Mouse (Mus musculus) limb, embryonic 14.5 days (tissue): Measurements from ENCODE around the gene Olfr1535. TPM values are rescaled to one million over a fixed set of nuclear protein-coding genes. Genes with fewer than 3 reads are reported as not detected.

ENCODE experiments used
- ATAC-seq: fragments of 200-750 bp; cut with Nextera tagmentation; 2 replicates; pipeline ENCODE4 v1.8.0; 2017; ENCODE audit warnings: low read depth, moderate number of reproducible peaks, moderate TSS enrichment; ENCODE audit not compliant: low FRiP score
- DNase-seq: peaks from one replicate; pipeline ENCODE4 v3.0.0-alpha.2; 2015; ENCODE audit warnings: low spot score
- H3K27ac ChIP-seq: fragments of 300-500 bp; sonication (generic); replicated peaks from 2 replicates; pipeline ENCODE4 v1.5.1; 2014; ENCODE audit warnings: low read depth, mild to moderate bottlenecking, low read length, moderate library complexity, mixed read lengths
- H3K27me3 ChIP-seq: fragments of 300-500 bp; sonication (generic); 2 replicates; pipeline ENCODE4 v1.6.1; 2014; ENCODE audit warnings: low read length, mixed read lengths; ENCODE audit not compliant: control insufficient read depth, insufficient read depth
- H3K36me3 ChIP-seq: fragments of 300-500 bp; sonication (generic); 2 replicates; pipeline ENCODE4 v1.6.1; 2014; ENCODE audit warnings: mild to moderate bottlenecking, low read length, moderate library complexity, mixed read lengths; ENCODE audit not compliant: control insufficient read depth, insufficient read depth
- H3K4me1 ChIP-seq: fragments of 300-500 bp; sonication (generic); 2 replicates; pipeline ENCODE4 v1.6.1; 2014; ENCODE audit warnings: antibody characterized with exemption, low read length, mixed read lengths; ENCODE audit not compliant: control insufficient read depth, insufficient read depth
- H3K4me2 ChIP-seq: fragments of 300-500 bp; sonication (generic); replicated peaks from 2 replicates; pipeline ENCODE4 v1.6.1; 2014; ENCODE audit warnings: low read depth, mild to moderate bottlenecking, low read length, moderate library complexity; ENCODE audit not compliant: severe bottlenecking
- H3K4me3 ChIP-seq: fragments of 300-500 bp; sonication (generic); replicated peaks from 2 replicates; pipeline ENCODE4 v1.5.1; 2014; ENCODE audit warnings: low read length
- H3K9ac ChIP-seq: fragments of 300-500 bp; sonication (generic); 2 replicates; pipeline ENCODE4 v1.6.1; 2014; ENCODE audit warnings: mild to moderate bottlenecking, low read depth, low read length, moderate library complexity; ENCODE audit not compliant: severe bottlenecking
- H3K9me3 ChIP-seq: fragments of 300-500 bp; sonication (generic); 2 replicates; pipeline ENCODE4 v1.6.1; 2016; ENCODE audit warnings: low read length; ENCODE audit not compliant: control insufficient read depth
- POLR2A ChIP-seq: fragments of 200-500 bp; IDR thresholded peaks from 2 replicates; pipeline ENCODE4 v1.8.0; 2012; ENCODE audit warnings: inconsistent platforms, mild to moderate bottlenecking, moderate library complexity, borderline replicate concordance; ENCODE audit not compliant: insufficient read depth, insufficient read length; ENCODE audit errors: extremely low read depth
- WGBS: fragments of 180-500 bp; shearing (Covaris S2); extraction: QIAGEN DNeasy Blood & Tissue Kit; methylation state at CpG from one replicate; pipeline ENCODE4 v1.1.7; 2014; 5-methylcytosine and 5-hydroxymethylcytosine counted together
- polyA plus RNA-seq, 2 experiments: library from polyadenylated mRNA; depleted of rRNA in 1 of 2; stranded (reverse) in 1 of 2; unstranded in 1 of 2; fragments of >200 nt; fragmentation: Nextera tagmentation in 1 of 2; extraction: Ambion mirVana in 1 of 2; gene quantifications; 2 replicates each; pipeline versions ENCODE4 v1.2.1 to v1.2.3; 2012 to 2014

Olfr1535 gene
- polyA plus RNA-seq (2012; rRNA removed) (not detected in 2 replicates), polyA plus RNA-seq (2014; fragmentation: Nextera tagmentation; extraction: Ambion mirVana) (not detected in 2 replicates)

GRCm38 (mm10) chr13:21559793-21560192 is at the start of gene Olfr1535:
TSS of gene Olfr1535 (minus strand) at chr13:21559893.
- Histone ChIP-seq H3K27me3 (no peaks in the 10 kb centered on the region), H3K4me1 (no peaks in the 10 kb centered on the region), H3K4me3 (no peak within 1 kb of the TSS), H3K4me2 (no peak within 1 kb of the TSS), H3K9ac (no peak within 1 kb of the TSS), H3K36me3 (no peaks in the 10 kb centered on the region), H3K9me3 (no peaks in the 10 kb centered on the region), H3K27ac (no peak within 1 kb of the TSS)
- 59% methylated on average over 1 of the region's 1 CpGs for WGBS
- DNase-seq, result no peak
- no peak for ATAC-seq
- TF ChIP-seq POLR2A, result no peak

- Histone ChIP-seq H3K9me3 (no peaks in the 10 kb centered on the region), H3K27me3 (no peaks in the 10 kb centered on the region), H3K27ac (no peak overlapping the region), H3K36me3 (no peaks in the 10 kb centered on the region), H3K9ac (no peak overlapping the region), H3K4me3 (no peak overlapping the region), H3K4me2 (no peak overlapping the region), H3K4me1 (no peaks in the 10 kb centered on the region)
- no peak for DNase-seq
- WGBS, result 54% methylated on average over 2 of the region's 2 CpGs
- ATAC-seq, result no peak
- TF ChIP-seq POLR2A, result no peak
These were observed 31.9 kb upstream of the Olfr1535 start for GRCm38 (mm10) chr13:21591618-21592017.

GRCm38 (mm10) chr13:21581659-21582058 is 22.0 kb upstream of the Olfr1535 start, which contains the start of gene Olfr1364:
TSS of gene Olfr1364 (minus strand) at chr13:21581759.
- Histone ChIP-seq H3K36me3 (no peaks in the 10 kb centered on the region), H3K27me3 (no peaks in the 10 kb centered on the region), H3K4me3 (no peak within 1 kb of the TSS), H3K9me3 (no peaks in the 10 kb centered on the region), H3K9ac (no peak within 1 kb of the TSS), H3K4me1 (no peaks in the 10 kb centered on the region), H3K4me2 (no peak within 1 kb of the TSS), H3K27ac (no peak within 1 kb of the TSS)
- DNase-seq (no peak), ATAC-seq (no peak)
- TF ChIP-seq POLR2A, result no peak
- WGBS, result 89% methylated on average over 2 of the region's 2 CpGs

GRCm38 (mm10) chr13:21550416-21551110 is 9.1 kb downstream of the Olfr1535 start:
- no peaks in the 10 kb centered on the region for H3K36me3 ChIP-seq
- no peak for TF ChIP-seq POLR2A
- H3K9ac ChIP-seq, result no peak overlapping the region
- DNase-seq (peak; percentile 3), ATAC-seq (no peak)
- H3K9me3 ChIP-seq, result no peaks in the 10 kb centered on the region
- H3K4me3 ChIP-seq, result no peak overlapping the region
- H3K4me1 ChIP-seq, result no peaks in the 10 kb centered on the region
- no peak overlapping the region for H3K4me2 ChIP-seq
- no peak overlapping the region for H3K27ac ChIP-seq
- no peaks in the 10 kb centered on the region for H3K27me3 ChIP-seq
- 58% methylated on average over 3 of the region's 3 CpGs for WGBS

GRCm38 (mm10) chr13:21549487-21549886 is 10.2 kb downstream of the Olfr1535 start:
- DNase-seq, result no peak
- H3K9me3 ChIP-seq, result no peaks in the 10 kb centered on the region
- H3K36me3 ChIP-seq, result no peaks in the 10 kb centered on the region
- no peak overlapping the region for H3K4me3 ChIP-seq
- TF ChIP-seq POLR2A, result no peak
- no peak for ATAC-seq
- no peaks in the 10 kb centered on the region for H3K27me3 ChIP-seq
- no peaks in the 10 kb centered on the region for H3K4me1 ChIP-seq
- H3K9ac ChIP-seq, result no peak overlapping the region
- 96% methylated on average over 3 of the region's 3 CpGs for WGBS
- H3K27ac ChIP-seq, result no peak overlapping the region
- H3K4me2 ChIP-seq, result no peak overlapping the region
